ENCODE assay signal across 9 mouse cellular contexts in genomic region chr10:122886916-122887527, GRCm38 (mm10).
A peak's percentile ranks its signal among the peaks of the same experiment; 100 is the strongest.
DNase-seq lines count a peak whose midpoint lies in the region; ATAC-seq lines count a peak whose summit lies in the region.
"Had no signal": no experiment of that assay in that cellular context is flagged by ENCODE, and none has a peak within 500 bp of the region (broad histone marks: within the 10 kb centered on the region; RNA-seq: fewer than 3 reads in every experiment).

No protein-coding gene starts in this region.

- peak overlapping the region; percentile 87 for H3K27ac ChIP-seq in kidney, embryonic 16.5 days (ENCODE audit: low read length)
- peak overlapping the region; percentile 97 for H3K27ac ChIP-seq in embryonic facial prominence, embryonic 15.5 days (replicated peaks)
- peak overlapping the region; percentile 92 for H3K27ac ChIP-seq in intestine, embryonic 14.5 days (ENCODE audit: low read depth)
- H3K27ac ChIP-seq in neural tube, embryonic 11.5 days (ENCODE audit: low read depth, low read length), result peak overlapping the region; percentile 95

- H3K4me3 ChIP-seq in kidney, embryonic 16.5 days (ENCODE audit: low read length), result no peak overlapping the region
- peak overlapping the region; percentile 21; the same call in 1 of the 2 replicates for H3K4me3 ChIP-seq in embryonic facial prominence, embryonic 15.5 days (replicated peaks)
- H3K4me3 ChIP-seq in intestine, embryonic 14.5 days (ENCODE audit: low read depth, low read length), result no peak overlapping the region
- no peak overlapping the region for H3K4me3 ChIP-seq in neural tube, embryonic 11.5 days (ENCODE audit: low read depth, low read length)

- WGBS in kidney, embryonic 16.5 days, result 34% methylated on average over 14 of the region's 14 CpGs
- 33% methylated on average over 14 of the region's 14 CpGs for WGBS in embryonic facial prominence, embryonic 15.5 days
- 43% methylated on average over 14 of the region's 14 CpGs for WGBS in intestine, embryonic 14.5 days
- WGBS in neural tube, embryonic 11.5 days, result 30% methylated on average over 14 of the region's 14 CpGs

- ATAC-seq in kidney, embryonic 16.5 days (ENCODE audit: low FRiP score, low TSS enrichment), result no peak
- no peak for ATAC-seq in embryonic facial prominence, embryonic 15.5 days (ENCODE audit: insufficient number of reproducible peaks, low FRiP score, low TSS enrichment, low read depth)
- no peak for ATAC-seq in intestine, embryonic 14.5 days (replicated peaks; ENCODE audit: low FRiP score, low TSS enrichment, low read depth)
- ATAC-seq in neural tube, embryonic 11.5 days (ENCODE audit: insufficient read depth, low FRiP score, low TSS enrichment), result no peak

- no peaks in the 10 kb centered on the region for H3K27me3 ChIP-seq in kidney, embryonic 16.5 days (ENCODE audit: insufficient read depth, low read length)
- H3K27me3 ChIP-seq in embryonic facial prominence, embryonic 15.5 days, result no peaks in the 10 kb centered on the region
- no peaks in the 10 kb centered on the region for H3K27me3 ChIP-seq in intestine, embryonic 14.5 days (replicated peaks; ENCODE audit: control insufficient read depth, insufficient read depth, low read length)
- H3K27me3 ChIP-seq in neural tube, embryonic 11.5 days (ENCODE audit: control insufficient read depth, insufficient read depth, low read length), result no peaks in the 10 kb centered on the region

- no peaks in the 10 kb centered on the region for H3K36me3 ChIP-seq in kidney, embryonic 16.5 days (ENCODE audit: insufficient read depth, low read length)
- H3K36me3 ChIP-seq in embryonic facial prominence, embryonic 15.5 days, result no peaks in the 10 kb centered on the region
- no peaks in the 10 kb centered on the region for H3K36me3 ChIP-seq in intestine, embryonic 14.5 days (ENCODE audit: control insufficient read depth, insufficient read depth, low read length)
- no peaks in the 10 kb centered on the region for H3K36me3 ChIP-seq in neural tube, embryonic 11.5 days (ENCODE audit: control insufficient read depth, insufficient read depth, low read length)

- peak overlapping the region; percentile 48 for H3K4me2 ChIP-seq in kidney, embryonic 16.5 days (replicated peaks; ENCODE audit: low read depth, low read length)
- H3K4me2 ChIP-seq in embryonic facial prominence, embryonic 15.5 days (replicated peaks), result peak overlapping the region; percentile 46
- peak overlapping the region; percentile 43 for H3K4me2 ChIP-seq in intestine, embryonic 14.5 days (ENCODE audit: low read length)
- peak overlapping the region; percentile 38 for H3K4me2 ChIP-seq in neural tube, embryonic 11.5 days (ENCODE audit: low read depth)

- H3K9me3 ChIP-seq in kidney, embryonic 16.5 days (ENCODE audit: low read length), result no peaks in the 10 kb centered on the region
- H3K9me3 ChIP-seq in embryonic facial prominence, embryonic 15.5 days (replicated peaks), result no peaks in the 10 kb centered on the region
- H3K9me3 ChIP-seq in intestine, embryonic 14.5 days (ENCODE audit: control insufficient read depth, low read length), result no peaks in the 10 kb centered on the region
- H3K9me3 ChIP-seq in neural tube, embryonic 11.5 days (ENCODE audit: control insufficient read depth, low read length), result no peaks in the 10 kb centered on the region

- H3K4me1 ChIP-seq in kidney, embryonic 16.5 days (ENCODE audit: insufficient read depth, low read length), result peaks cover 62% of the 10 kb centered on the region
- H3K4me1 ChIP-seq in embryonic facial prominence, embryonic 15.5 days, result peaks cover 80% of the 10 kb centered on the region
- H3K4me1 ChIP-seq in intestine, embryonic 14.5 days (replicated peaks; ENCODE audit: control insufficient read depth, insufficient read depth, low read length), result peaks cover 47% of the 10 kb centered on the region
- peaks cover 43% of the 10 kb centered on the region for H3K4me1 ChIP-seq in neural tube, embryonic 11.5 days (ENCODE audit: control insufficient read depth, insufficient read depth, low read length)

- peak overlapping the region; percentile 64 for H3K9ac ChIP-seq in kidney, embryonic 16.5 days (replicated peaks; ENCODE audit: low read length)
- H3K9ac ChIP-seq in embryonic facial prominence, embryonic 15.5 days, result peak overlapping the region; percentile 23; the same call in 1 of the 2 replicates
- H3K9ac ChIP-seq in intestine, embryonic 14.5 days (ENCODE audit: low read length), result peak overlapping the region; percentile 49
- H3K9ac ChIP-seq in neural tube, embryonic 11.5 days (ENCODE audit: low read length), result peak overlapping the region; percentile 58; the same call in 1 of the 2 replicates

- intact Hi-C loops in left cerebral cortex, postnatal 4 days (cut with DNase I), result loop anchor here (10.0 kb wide), 1 partner anchor 98 kb away; no protein-coding TSS in a partner anchor

- no peak for DNase-seq in kidney, adult 18-20 months
- no peak for DNase-seq in intestine, embryonic 14.5 days (ENCODE audit: low spot score)
- DNase-seq in neural tube, embryonic 11.5 days (ENCODE audit: low spot score), result peak; percentile 25
- no peak for DNase-seq in layer of hippocampus, adult 9-11 months
- no peak for DNase-seq in c-Kit-positive CD71-positive TER-119-positive erythroid progenitor cells, embryonic 14.5 days (ENCODE audit: low spot score)
- DNase-seq in left cerebral cortex, postnatal 4 days, result no peak
- DNase-seq: kidney, adult 9 months had no signal
